Mouse (Mus musculus) hindbrain, embryonic 13.5 days (tissue): ENCODE results near the gene Il1r1. TPM values are rescaled to one million over a fixed set of nuclear protein-coding genes. Genes with fewer than 3 reads are reported as not detected.

ENCODE experiments used
- ATAC-seq: fragments of 200-750 bp; cut with Nextera tagmentation; 2 replicates; pipeline ENCODE4 v1.8.0; 2017; ENCODE audit warnings: moderate TSS enrichment; ENCODE audit not compliant: low FRiP score
- H3K27ac ChIP-seq: fragments of 300-500 bp; sonication (generic); 2 replicates; pipeline ENCODE4 v1.5.1; 2015; ENCODE audit warnings: inconsistent platforms, mild to moderate bottlenecking, moderate library complexity
- H3K27me3 ChIP-seq: fragments of 300-500 bp; sonication (generic); 2 replicates; pipeline ENCODE4 v1.6.1; 2015; ENCODE audit warnings: mild to moderate bottlenecking, inconsistent platforms
- H3K36me3 ChIP-seq: fragments of 300-500 bp; sonication (generic); 2 replicates; pipeline ENCODE4 v1.6.1; 2015; ENCODE audit warnings: mild to moderate bottlenecking, inconsistent platforms
- H3K4me1 ChIP-seq: fragments of 300-500 bp; sonication (generic); replicated peaks from 2 replicates; pipeline ENCODE4 v1.6.1; 2015; ENCODE audit warnings: inconsistent platforms
- H3K4me2 ChIP-seq: fragments of 300-500 bp; sonication (generic); 2 replicates; pipeline ENCODE4 v1.6.1; 2015; ENCODE audit warnings: inconsistent platforms, mild to moderate bottlenecking, moderate library complexity
- H3K4me3 ChIP-seq: fragments of 300-500 bp; sonication (generic); 2 replicates; pipeline ENCODE4 v1.5.1; 2015; ENCODE audit warnings: mild to moderate bottlenecking, inconsistent platforms
- H3K9ac ChIP-seq: fragments of 300-500 bp; sonication (generic); 2 replicates; pipeline ENCODE4 v1.6.1; 2015; ENCODE audit warnings: mild to moderate bottlenecking, inconsistent platforms
- H3K9me3 ChIP-seq: fragments of 300-500 bp; sonication (generic); 2 replicates; pipeline ENCODE4 v1.6.1; 2016; ENCODE audit warnings: inconsistent platforms
- WGBS: fragments of 180-500 bp; shearing (Covaris S2); methylation state at CpG from one replicate; pipeline ENCODE4 v1.1.7; 2015; 5-methylcytosine and 5-hydroxymethylcytosine counted together
- polyA plus RNA-seq: library from polyadenylated mRNA; unstranded; fragments of >200 nt; fragmentation: Nextera tagmentation; extraction: Ambion mirVana; gene quantifications from 2 replicates; pipeline ENCODE4 v1.2.1, GENCODE M21; 2015

Gene Il1r1
- polyA plus RNA-seq, 1 experiment from 2014 or later: 0.74 TPM

DNA sequence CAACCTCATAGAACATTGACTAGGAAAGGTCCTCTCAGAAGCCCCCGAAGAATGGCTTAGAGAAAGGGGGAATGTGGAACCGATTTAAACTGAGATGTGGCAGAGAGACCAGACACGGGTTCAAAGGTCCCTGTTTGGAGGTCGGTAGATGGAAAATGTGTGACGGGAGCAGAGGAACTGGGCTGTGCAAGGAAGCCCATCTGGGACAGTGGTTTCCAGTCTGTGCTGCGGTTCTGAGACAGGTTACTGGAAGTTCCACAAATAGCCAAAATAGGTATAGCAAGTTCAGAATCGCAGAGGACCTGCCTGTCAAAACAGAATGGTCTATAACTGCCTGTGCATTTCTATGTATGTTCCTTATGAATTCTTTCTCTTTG lies 38.2 kb downstream of the Il1r1 start:
- ATAC-seq: no peak
- Histone ChIP-seq H3K4me3 (no peak overlapping the region), H3K36me3 (no peaks in the 10 kb centered on the region), H3K27ac (no peak overlapping the region), H3K4me1 (peaks cover 13% of the 10 kb centered on the region), H3K9me3 (no peaks in the 10 kb centered on the region), H3K27me3 (peaks cover 15% of the 10 kb centered on the region), H3K9ac (no peak overlapping the region), H3K4me2 (no peak overlapping the region)
- WGBS: 74% methylated on average over 7 of the region's 7 CpGs

DNA sequence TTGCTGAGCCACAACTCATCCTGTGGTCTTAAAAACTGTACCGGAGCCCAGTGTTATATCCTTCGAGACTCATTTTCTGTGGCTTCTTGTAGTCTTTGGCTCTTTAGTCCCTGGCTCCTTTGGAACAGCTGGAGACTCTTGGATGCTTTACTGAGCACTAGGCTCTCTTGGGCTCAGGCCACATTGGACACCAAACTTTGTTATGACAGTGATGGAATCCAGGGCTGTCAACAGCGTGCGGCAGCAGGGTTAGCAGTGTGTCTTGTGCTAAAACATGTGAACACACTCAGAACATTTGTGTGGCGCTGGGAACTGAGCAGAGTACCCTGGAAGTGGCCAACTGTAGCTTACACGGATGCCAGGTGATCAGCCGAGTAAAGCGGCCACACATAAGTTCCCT lies 38.8 kb downstream of the Il1r1 start:
- WGBS: 96% methylated on average over 8 of the region's 8 CpGs
- no peak for ATAC-seq
- H3K36me3 ChIP-seq: no peaks in the 10 kb centered on the region

DNA sequence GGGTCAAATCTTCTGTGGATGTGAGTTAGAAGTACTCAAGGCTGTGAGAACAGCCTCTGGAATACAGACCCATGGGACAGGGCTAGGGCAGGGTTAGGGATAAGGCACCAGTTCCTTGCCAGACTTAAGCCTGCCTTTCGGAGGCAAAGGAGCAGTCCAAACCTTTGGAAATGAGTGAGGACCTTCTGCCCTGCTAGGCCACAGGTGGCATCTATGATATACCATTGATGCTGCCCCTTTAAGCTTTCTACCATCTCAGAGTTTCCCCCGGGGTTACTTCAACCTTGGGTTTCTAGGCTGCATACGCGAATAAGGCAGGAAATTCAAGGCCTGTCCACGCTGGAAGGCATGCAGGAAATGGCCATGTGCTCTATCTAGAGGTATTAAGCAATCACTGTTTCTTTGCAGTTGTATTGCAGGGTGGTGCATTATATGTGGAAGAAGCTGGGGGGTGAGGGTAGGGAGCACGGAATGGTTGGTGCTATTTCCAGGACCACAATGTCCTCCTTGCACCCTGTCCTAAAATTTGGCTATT lies 40.5 kb downstream of the Il1r1 start:
- Histone ChIP-seq H3K36me3 (no peaks in the 10 kb centered on the region), H3K9me3 (no peaks in the 10 kb centered on the region), H3K4me3 (no peak overlapping the region), H3K27me3 (peaks cover 22% of the 10 kb centered on the region), H3K4me1 (peaks cover 13% of the 10 kb centered on the region), H3K4me2 (no peak overlapping the region), H3K9ac (no peak overlapping the region), H3K27ac (no peak overlapping the region)
- ATAC-seq: no peak
- WGBS: 83% methylated on average over 6 of the region's 6 CpGs

More for the DNA sequence above, 38.8 kb downstream of the Il1r1 start:
- H3K4me1 ChIP-seq: peaks cover 13% of the 10 kb centered on the region
- no peaks in the 10 kb centered on the region for H3K9me3 ChIP-seq
- H3K4me2 ChIP-seq: no peak overlapping the region
- no peak overlapping the region for H3K9ac ChIP-seq
- peaks cover 21% of the 10 kb centered on the region for H3K27me3 ChIP-seq
- no peak overlapping the region for H3K27ac ChIP-seq
- no peak overlapping the region for H3K4me3 ChIP-seq

DNA sequence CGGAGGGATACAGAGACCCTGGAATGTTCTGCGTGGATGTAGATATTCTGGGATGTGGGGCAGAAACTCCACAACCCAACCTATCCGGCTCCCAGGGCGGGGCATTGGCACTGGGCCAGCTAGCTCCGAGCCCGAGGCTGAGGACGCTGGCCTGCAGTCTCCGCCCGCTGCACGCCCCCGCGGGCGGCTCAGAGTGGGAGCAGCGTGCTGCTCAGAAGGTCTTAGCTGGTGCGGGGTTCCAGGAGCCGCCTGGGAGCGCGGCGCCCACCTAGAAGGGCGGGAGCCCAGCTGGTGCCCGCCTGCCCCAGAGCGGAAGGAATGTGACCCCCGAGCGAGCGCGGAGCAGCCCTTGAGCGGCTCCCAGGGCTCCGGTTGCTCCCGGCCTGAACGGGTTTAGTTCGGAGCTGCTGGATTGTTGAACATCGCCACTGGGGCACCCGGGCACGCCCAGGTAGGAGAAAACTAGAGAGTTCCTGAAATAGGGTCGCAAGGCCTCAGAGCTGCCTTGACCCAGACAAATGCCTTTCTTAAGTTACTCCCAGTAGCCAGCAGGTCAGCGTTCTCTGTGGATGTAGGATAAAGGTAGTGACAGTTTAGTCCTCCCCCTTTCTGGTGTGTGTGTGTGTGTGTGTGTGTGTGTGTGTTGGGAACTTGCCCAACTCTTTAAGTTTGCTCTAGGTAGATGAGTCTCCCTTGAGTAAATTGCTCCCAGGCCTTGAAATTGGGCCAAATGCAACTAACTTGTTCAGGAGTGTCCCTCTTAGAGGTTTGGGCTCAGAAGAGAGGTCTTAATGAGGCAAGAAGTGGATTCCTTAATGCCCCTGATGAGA lies 41.8 kb downstream of the Il1r1 start:
- Histone ChIP-seq H3K36me3 (no peaks in the 10 kb centered on the region), H3K9ac (peak overlapping the region; percentile 74), H3K27ac (no peak overlapping the region), H3K9me3 (no peaks in the 10 kb centered on the region), H3K27me3 (peaks cover 22% of the 10 kb centered on the region), H3K4me1 (peaks cover 13% of the 10 kb centered on the region), H3K4me3 (peak overlapping the region; percentile 44), H3K4me2 (peak overlapping the region; percentile 82)
- ATAC-seq: peak; percentile 86
- 3% methylated on average over 36 of the region's 36 CpGs for WGBS

DNA sequence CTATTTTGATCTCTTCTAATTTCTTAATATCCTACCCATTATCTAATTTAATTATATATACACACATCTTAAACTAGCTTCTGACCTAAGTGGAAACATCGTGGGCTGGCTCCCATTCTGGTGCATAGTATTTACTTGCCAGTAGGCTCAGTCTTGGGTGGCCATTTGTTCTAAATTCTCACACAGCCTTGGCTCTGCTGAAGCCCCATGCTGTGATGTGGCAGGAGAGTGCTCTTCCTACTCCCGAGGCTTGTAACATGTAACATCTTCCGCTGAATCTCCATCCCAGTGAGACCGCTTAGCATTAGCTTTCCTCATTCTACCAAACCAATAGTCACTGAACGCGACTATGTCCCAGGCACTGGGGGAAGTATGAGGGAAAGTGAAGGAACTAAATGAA lies 43.0 kb downstream of the Il1r1 start:
- no peak for ATAC-seq
- H3K4me2 ChIP-seq: no peak overlapping the region
- WGBS: 85% methylated on average over 6 of the region's 6 CpGs

DNA sequence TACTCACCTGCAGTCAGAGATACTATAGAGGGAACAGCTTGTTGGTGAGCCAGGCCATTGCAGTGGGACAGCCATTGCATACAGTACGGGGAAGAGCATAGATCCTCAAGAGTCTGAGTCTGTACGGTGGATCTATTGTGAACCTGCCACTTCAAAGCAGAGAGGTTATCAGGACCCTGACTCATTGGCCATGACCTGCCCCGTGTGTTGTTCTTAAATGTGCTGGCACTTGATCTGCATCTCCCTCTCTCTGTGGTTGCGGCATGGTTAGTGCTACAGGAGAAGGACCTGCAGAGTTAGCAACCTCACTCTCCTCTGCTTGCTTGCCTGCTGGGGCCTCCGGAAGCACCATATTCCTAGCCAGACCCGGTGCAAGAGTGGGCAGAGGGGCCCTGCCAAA lies 43.7 kb downstream of the Il1r1 start:
- 91% methylated on average over 6 of the region's 6 CpGs for WGBS
- H3K4me1 ChIP-seq: peaks cover 13% of the 10 kb centered on the region

More for the DNA sequence above, 43.0 kb downstream of the Il1r1 start:
- Histone ChIP-seq H3K27me3 (peaks cover 22% of the 10 kb centered on the region), H3K9me3 (no peaks in the 10 kb centered on the region), H3K36me3 (no peaks in the 10 kb centered on the region), H3K4me3 (no peak overlapping the region), H3K9ac (no peak overlapping the region), H3K27ac (no peak overlapping the region), H3K4me1 (peaks cover 13% of the 10 kb centered on the region)

DNA sequence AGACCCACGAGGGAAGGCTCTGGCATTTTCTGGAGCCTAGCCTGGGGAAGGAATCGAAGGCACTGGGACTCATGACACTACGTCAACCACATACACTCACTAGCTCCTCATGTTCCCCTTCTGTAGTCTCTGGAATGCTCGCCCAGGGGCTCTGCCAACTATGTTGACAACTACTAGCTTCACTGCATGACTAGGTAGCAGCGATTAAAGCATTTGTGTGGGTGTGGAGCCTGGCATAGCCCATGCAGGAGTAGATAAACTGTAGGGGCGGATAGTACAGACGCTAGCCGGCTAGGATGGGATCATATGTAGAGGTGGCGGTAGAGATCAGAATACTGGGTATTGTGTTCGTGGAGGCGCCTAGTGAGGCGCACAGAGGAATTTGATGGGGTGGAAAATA lies 45.5 kb downstream of the Il1r1 start:
- H3K4me1 ChIP-seq: peaks cover 13% of the 10 kb centered on the region
- no peak overlapping the region for H3K4me3 ChIP-seq
- H3K9ac ChIP-seq: no peak overlapping the region
- peaks cover 22% of the 10 kb centered on the region for H3K27me3 ChIP-seq
- ATAC-seq: no peak
- WGBS: 91% methylated on average over 12 of the region's 12 CpGs
- no peaks in the 10 kb centered on the region for H3K36me3 ChIP-seq
- no peak overlapping the region for H3K27ac ChIP-seq
- no peaks in the 10 kb centered on the region for H3K9me3 ChIP-seq
- no peak overlapping the region for H3K4me2 ChIP-seq

More for the DNA sequence above, 43.7 kb downstream of the Il1r1 start:
- Histone ChIP-seq H3K27me3 (peaks cover 22% of the 10 kb centered on the region), H3K4me3 (no peak overlapping the region), H3K9me3 (no peaks in the 10 kb centered on the region), H3K36me3 (no peaks in the 10 kb centered on the region), H3K27ac (no peak overlapping the region), H3K4me2 (no peak overlapping the region), H3K9ac (no peak overlapping the region)
- no peak for ATAC-seq

DNA sequence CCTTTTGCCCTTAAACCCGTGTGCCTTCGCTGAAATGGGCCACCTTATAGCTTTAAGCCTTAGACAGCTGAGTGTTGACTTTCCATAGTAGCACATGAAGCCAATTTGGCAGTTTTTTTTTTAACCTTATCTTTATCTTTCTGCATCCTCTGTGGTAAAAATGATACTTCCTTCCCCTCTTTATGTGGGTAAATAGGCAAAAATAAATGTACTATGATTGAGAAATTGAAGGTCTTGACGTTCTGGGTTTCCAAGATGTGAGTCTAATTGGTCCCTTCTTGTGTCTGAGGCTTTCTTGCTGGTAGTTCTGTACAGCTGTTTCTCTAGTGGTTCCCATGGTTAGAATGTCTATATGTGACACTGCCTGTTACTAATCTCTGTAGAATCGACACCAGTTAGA lies 46.2 kb downstream of the Il1r1 start:
- ATAC-seq: no peak
- 94% methylated on average over 4 of the region's 4 CpGs for WGBS

DNA sequence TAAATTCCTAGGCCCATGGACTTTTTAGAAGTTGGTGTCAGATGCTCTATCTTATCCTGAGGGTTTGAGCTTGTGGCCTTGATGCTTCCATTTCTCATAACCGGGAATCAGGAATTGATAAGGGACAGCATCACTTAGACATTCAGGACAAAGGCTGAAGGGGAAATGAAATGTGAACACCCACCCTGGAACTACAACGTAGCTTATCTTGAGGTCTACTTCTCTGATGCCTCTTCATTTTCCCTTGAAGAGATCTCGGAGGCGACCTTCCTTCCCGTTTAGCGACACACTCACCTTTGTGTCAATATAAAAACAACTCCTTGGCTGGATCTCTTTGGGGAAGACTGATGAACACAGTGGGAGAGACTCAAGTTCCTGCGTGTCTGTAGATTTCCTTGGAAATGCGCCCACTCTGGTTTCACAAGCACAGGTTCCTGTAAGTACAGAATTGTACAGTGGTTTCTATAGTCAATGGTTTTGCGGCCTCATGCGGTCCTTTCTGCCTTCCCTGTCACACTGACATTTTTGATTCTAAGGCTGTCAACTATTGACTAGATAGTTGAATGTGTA lies 46.7 kb downstream of the Il1r1 start:
- no peaks in the 10 kb centered on the region for H3K36me3 ChIP-seq
- no peak overlapping the region for H3K4me2 ChIP-seq
- H3K9ac ChIP-seq: no peak overlapping the region
- no peak overlapping the region for H3K4me3 ChIP-seq
- no peak for ATAC-seq
- H3K27me3 ChIP-seq: peaks cover 17% of the 10 kb centered on the region
- H3K9me3 ChIP-seq: no peaks in the 10 kb centered on the region
- H3K27ac ChIP-seq: no peak overlapping the region
- peaks cover 8% of the 10 kb centered on the region for H3K4me1 ChIP-seq
- WGBS: 93% methylated on average over 10 of the region's 10 CpGs

More for the DNA sequence above, 46.2 kb downstream of the Il1r1 start:
- Histone ChIP-seq H3K9ac (no peak overlapping the region), H3K4me1 (peaks cover 13% of the 10 kb centered on the region), H3K4me2 (no peak overlapping the region), H3K36me3 (no peaks in the 10 kb centered on the region), H3K9me3 (no peaks in the 10 kb centered on the region), H3K4me3 (no peak overlapping the region), H3K27me3 (peaks cover 22% of the 10 kb centered on the region), H3K27ac (no peak overlapping the region)

DNA sequence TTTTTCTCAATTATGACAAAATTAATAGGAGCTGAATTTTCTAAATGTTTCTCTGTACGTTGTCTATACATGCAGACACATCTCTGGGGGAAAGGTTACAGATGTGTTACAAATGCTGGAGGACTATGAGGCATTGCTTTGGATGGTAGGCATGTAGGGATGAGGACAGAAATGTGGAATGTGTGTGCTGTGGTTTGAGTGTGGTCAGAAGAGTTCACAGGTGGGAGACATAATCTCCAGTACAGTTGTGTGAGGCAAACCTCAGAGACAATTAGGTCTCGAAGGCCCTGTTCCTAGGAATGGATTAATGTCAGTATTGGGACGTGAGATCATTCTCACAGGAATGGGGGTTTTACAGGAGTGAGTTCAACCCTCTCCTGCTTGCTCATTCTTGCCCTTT lies 47.3 kb downstream of the Il1r1 start:
- H3K27ac ChIP-seq: no peak overlapping the region
- H3K27me3 ChIP-seq: peaks cover 12% of the 10 kb centered on the region
- H3K4me2 ChIP-seq: no peak overlapping the region
- H3K36me3 ChIP-seq: no peaks in the 10 kb centered on the region
- H3K4me3 ChIP-seq: no peak overlapping the region
- H3K4me1 ChIP-seq: peaks cover 2% of the 10 kb centered on the region; the same call in 1 of the 2 replicates
- WGBS: 88% methylated on average over 3 of the region's 3 CpGs
- H3K9me3 ChIP-seq: no peaks in the 10 kb centered on the region
- no peak for ATAC-seq
- H3K9ac ChIP-seq: no peak overlapping the region

DNA sequence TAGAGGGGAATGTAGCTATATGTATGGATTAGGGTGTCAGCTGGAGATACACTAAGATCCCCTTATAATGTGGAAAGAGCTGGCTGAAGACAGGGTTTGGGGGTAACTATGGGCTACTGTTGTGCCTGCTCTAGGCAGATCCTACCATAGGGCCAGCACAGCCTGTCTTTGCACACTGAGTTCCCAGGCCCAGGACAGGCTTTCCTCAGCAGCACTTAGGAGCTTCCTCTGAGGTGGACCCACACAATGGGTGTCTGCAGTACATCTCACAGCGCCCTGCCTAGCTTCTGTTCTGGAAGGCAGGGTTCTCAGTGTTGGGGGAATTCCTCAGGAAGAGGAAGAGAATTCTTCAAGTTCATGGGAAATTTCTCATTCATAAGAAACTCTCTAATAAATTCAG lies 48.6 kb downstream of the Il1r1 start:
- ATAC-seq: no peak
- no peak overlapping the region for H3K27ac ChIP-seq
- H3K9me3 ChIP-seq: no peaks in the 10 kb centered on the region
- WGBS: 96% methylated on average over 1 of the region's 1 CpGs
- peaks cover 3% of the 10 kb centered on the region; the same call in 1 of the 2 replicates for H3K27me3 ChIP-seq
- no peak overlapping the region for H3K4me2 ChIP-seq
- no peak overlapping the region for H3K9ac ChIP-seq
- H3K4me1 ChIP-seq: no peaks in the 10 kb centered on the region
- no peaks in the 10 kb centered on the region for H3K36me3 ChIP-seq
- H3K4me3 ChIP-seq: no peak overlapping the region

DNA sequence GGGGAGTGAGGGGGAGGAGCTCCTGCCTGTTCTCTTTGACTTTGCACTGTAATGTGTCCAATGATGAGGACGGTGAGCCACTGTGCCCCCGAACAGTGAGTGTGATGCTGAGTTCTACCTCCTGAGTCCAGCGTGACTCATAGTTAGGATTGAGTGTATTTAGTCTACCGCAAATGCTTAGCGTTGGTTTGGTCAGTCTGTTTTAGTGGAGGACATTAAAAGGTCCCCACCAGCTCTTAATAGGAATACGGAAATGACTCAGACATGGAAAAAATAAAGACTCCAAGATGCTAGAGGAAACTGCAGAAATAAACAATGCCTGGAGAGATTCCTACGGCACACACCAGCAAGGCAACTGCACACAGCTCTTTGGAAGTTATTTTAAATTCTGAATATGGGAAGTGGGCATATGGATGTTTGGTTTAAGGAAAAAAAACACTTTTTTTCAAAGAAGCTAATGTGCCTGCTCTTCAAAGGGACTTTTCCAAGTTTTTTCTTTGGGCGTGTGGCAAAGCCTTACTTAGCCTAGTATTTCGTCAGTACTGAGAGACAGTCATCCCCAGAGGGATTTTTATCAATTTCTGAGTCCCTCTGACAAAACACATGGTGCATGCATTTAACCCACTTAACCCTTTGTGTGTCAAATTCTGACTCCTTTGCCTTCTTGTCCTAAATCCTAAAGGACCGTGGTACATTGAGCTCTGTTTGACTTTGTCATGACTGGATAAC lies 50.6 kb downstream of the Il1r1 start:
- H3K9ac ChIP-seq: no peak overlapping the region
- H3K9me3 ChIP-seq: no peaks in the 10 kb centered on the region
- no peaks in the 10 kb centered on the region for H3K4me1 ChIP-seq
- H3K4me3 ChIP-seq: no peak overlapping the region
- H3K4me2 ChIP-seq: no peak overlapping the region
- no peak overlapping the region for H3K27ac ChIP-seq
- H3K36me3 ChIP-seq: no peaks in the 10 kb centered on the region
- ATAC-seq: no peak
- WGBS: 78% methylated on average over 10 of the region's 10 CpGs
- no peaks in the 10 kb centered on the region for H3K27me3 ChIP-seq
